Mouse (Mus musculus) MEL (cell line): Measurements from ENCODE around the gene Unc13b.

Experiments used
- CHD2 ChIP-seq: IDR thresholded peaks from 2 replicates; pipeline ENCODE4 v1.6.1; 2011; ENCODE audit warnings: low read length, improper control_type of control experiment
- CTCF ChIP-seq, 3 experiments: IDR thresholded peaks in 2 of 3; conservative IDR thresholded peaks in 1 of 3; 2 replicates each; pipeline ENCODE4 v1.5.1; 2011 to 2012; ENCODE audit warnings: low read length in 3 of 3, low read depth in 2 of 3, mild to moderate bottlenecking in 2 of 3, improper control_type of control experiment in 1 of 3, inconsistent platforms in 1 of 3, mixed read lengths in 1 of 3, moderate library complexity in 1 of 3; ENCODE audit not compliant: control insufficient read depth in 1 of 3, insufficient read depth in 1 of 3, poor library complexity in 1 of 3, severe bottlenecking in 1 of 3
- EP300 ChIP-seq, 2 experiments: IDR thresholded peaks; 2 replicates each; pipeline ENCODE4 v1.6.1; 2011; ENCODE audit warnings: improper control_type of control experiment in 2 of 2, low read length in 2 of 2, low read depth in 1 of 2, mild to moderate bottlenecking in 1 of 2
- RCOR1 ChIP-seq: IDR thresholded peaks from 2 replicates; pipeline ENCODE4 v1.6.1; 2012; ENCODE audit warnings: low read depth, mild to moderate bottlenecking, inconsistent platforms, low read length, improper control_type of control experiment
- TAL1 ChIP-seq: IDR thresholded peaks from 2 replicates; pipeline ENCODE4 v1.6.1; 2012; ENCODE audit warnings: mild to moderate bottlenecking, inconsistent platforms, low read length, moderate library complexity, mixed read lengths

GRCm38 (mm10) chr4:43029121-43029520 is 29.6 kb upstream of the Unc13b start:
- TF ChIP-seq RCOR1 = no peak
- no peak for TF ChIP-seq CTCF (IDR thresholded peaks at IDR 0.05 in 2 of 3, conservative IDR thresholded peaks at IDR 0.05 in 1 of 3; ENCODE audit: control insufficient read depth in 1 of 3, insufficient read depth in 1 of 3, low read depth in 2 of 3, low read length in 3 of 3, poor library complexity in 1 of 3, severe bottlenecking in 1 of 3)
- TF ChIP-seq EP300 (IDR thresholded peaks at IDR 0.05; ENCODE audit: low read depth in 1 of 2, low read length in 2 of 2) = no peak
- TF ChIP-seq TAL1 = no peak
- no peak for TF ChIP-seq CHD2
